Mouse (Mus musculus) MEL-GATA-1-ER (cell line): Measurements from ENCODE around the gene Maml2.
A peak's percentile ranks its signal among the peaks of the same experiment; 100 is the strongest.

Experiments used
- DNase-seq: peaks from one replicate; pipeline ENCODE4 v3.0.0-alpha.2; 2012; ENCODE audit warnings: low read depth; ENCODE audit errors: extremely low read depth

Gene Maml2

DNA sequence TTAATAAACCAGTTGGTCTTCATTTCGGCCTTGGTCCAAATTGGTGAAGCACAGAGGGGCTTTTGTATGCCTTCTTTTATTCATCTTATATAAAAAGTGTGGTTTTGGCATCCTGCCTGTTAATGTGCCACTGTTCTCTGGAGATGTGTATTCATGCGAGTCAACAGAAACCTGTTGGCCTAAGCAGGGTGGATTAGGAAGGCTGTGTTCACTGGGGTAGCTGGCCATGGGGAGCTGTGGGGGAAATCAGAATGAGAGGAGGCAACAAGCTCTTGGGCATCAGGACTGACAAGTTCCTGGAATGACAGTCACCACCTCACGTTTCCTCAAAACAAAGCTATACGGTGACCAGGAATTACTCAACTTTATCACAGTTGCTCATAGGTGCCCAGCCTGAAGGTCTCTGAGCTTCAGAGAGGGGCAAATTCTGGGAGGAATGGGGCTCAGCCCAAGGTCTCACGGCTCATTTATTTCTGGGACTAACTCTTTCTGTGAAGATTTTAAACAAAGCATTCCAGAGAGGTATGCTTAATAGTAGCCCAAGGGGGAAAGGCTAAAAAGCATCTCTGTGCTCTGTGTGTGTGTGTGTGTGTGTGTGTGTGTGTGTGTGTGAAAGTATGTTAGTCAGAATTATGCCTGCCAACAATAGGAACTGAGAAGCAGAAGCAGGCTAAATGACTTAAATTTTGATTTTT lies 228.0 kb downstream of the Maml2 start:
- DNase-seq = no peak

- no peak for DNase-seq
Measured at GRCm38 (mm10) chr9:13530575-13530974, 232.8 kb downstream of the Maml2 start.

DNA sequence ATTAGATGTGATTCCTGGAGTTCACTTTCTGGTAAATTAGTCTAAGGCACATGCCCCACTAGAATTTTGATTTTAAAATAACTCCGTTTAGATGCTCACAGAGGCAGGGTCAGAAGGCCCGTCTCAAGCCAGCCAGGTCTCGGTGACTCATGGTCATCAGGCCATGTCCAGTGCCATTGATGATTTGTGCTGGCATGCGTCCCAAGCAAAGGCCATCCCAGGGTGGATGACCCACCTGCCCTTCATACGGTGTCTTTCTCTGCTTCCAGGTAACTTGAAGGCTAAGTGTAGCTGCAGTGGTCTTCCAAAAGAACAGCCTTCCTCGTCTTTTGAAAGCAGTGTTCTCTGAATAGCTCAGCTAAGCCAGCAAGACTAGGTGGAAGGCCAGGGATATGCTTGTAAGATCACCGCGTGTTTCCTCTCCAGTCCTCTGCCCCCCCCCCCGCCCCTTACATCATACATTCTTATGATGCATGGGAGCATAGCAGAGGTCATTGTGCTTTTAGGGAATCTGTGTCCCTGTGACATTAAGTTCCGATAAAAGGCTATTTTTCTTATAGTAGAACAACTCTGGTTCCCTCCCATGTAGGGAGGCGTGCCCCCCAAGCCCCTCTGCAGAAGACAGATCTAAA lies 235.4 kb downstream of the Maml2 start:
- DNase-seq = no peak

DNA sequence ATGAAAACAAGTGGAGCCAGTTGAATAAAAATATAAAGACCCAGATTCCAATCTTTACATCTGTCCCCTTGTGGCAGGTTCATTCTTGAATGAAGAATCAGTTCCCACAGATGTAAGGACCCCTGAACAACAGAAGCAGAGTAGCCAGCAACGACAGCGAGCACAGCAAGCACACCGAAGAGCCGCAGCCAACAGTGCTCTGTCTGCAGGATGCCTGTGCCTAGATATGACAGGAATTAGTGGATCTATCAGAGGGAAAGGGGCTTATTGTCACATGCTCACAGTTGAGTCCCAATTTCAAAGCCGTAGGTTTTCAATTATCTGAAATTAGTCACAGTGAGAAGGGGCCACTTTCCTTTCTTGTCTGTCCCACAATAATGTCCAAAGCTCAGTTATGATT lies 238.0 kb downstream of the Maml2 start:
- no peak for DNase-seq

DNA sequence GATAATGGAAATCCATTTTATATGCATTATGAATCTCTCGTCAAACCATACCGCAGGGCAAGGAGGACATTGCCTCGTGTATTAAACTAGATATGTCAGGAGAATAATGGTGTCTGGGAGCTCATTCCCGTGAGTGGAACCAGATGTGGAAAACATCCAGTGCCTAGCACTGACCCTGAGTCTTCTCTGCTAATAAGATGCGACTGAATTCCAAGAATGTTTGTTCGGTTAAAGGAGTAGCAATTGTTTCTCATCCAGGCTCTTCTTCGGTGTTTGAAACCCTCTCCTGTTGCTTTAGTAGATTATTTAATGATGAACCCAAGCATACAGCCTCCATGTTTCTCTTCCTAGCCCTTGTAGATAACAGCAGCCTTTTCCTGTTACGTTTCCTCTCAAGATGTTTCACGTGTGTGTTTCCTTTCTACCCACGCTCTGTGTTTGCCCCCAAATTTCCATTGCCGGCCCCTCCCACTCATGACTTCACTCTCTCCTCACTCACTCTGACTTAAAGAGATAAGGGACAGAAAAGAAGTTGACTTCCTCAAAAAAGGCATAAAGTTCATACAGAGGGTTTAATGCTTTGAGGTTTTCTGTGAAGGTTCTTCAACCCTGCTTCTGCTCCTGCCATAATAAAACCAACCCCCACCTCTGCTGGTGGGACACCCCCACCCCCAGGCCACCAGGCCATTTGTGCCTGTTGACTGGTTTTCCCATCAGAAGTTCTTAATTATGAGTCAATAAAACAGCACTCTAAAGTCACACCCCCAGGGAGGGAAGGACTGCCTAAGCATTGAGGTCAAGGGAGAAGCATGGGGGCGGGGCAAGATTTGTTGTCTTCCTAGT lies 238.9 kb downstream of the Maml2 start:
- DNase-seq = peak; percentile 97

DNA sequence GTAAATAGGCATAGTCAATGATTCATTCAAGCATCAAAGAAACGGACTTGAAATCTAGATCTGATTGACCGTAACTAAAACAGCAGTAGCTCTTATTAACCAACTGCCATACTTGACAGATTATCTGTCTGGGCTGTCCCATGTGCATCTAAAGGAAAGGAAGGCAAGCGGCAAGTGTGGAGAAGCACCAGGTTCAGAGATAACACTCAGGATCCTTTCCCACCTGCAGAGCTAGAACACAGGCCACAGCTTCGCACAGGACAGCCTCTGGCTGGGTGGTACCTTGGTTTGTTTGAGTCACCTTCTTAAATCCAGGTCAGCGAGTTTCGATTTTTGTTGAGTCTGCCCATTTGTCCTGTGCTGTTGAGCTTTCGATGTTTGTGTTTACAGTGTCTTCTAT lies 240.4 kb downstream of the Maml2 start:
- no peak for DNase-seq

- DNase-seq = no peak
Measured at GRCm38 (mm10) chr9:13539535-13539934, 241.8 kb downstream of the Maml2 start.

- DNase-seq = peak; percentile 28
Measured at GRCm38 (mm10) chr9:13540227-13540626, 242.5 kb downstream of the Maml2 start.

DNA sequence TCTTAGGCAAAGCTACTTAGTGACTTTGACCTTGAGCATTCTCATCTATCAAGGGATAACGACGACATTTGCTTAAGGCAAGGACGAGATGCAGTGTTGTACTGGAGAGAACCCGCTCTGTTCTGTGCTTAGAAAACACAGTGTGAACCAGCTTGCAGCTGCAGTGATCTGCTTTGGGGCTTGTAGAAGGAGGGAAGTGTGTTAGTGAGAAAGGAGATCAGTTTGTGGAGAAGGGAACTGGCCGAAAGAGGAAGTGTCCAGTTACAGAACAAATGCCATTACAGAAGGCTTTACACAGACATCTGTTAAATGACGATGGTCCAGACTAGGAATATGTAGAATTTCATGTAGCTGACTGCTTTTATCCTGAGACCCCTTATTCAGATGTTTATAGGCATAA lies 243.0 kb downstream of the Maml2 start:
- DNase-seq = peak; percentile 71

DNA sequence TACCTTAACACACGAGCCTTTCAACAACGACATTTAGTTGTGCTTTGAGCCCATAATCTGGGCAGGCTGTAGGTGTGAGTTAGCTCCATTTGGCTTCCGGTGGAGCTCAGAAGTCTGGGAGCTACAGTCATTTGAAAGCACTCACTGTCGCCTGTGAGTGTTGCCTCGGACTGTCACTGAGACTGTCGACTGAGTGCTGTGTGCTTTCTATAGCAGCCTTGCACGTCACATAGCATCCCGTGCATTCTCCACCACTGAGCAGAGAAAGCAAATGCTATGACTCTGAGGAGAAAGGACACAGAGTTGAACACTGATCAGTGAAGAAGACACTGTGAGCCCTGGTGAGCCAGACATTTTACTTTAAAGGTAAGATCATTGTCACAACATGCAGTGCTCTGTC lies 245.4 kb downstream of the Maml2 start:
- DNase-seq = no peak

GRCm38 (mm10) chr9:13544133-13544532 lies 246.4 kb downstream of the Maml2 start:
- no peak for DNase-seq

- no peak for DNase-seq
Measured at GRCm38 (mm10) chr9:13545726-13546125, 248.0 kb downstream of the Maml2 start.

DNA sequence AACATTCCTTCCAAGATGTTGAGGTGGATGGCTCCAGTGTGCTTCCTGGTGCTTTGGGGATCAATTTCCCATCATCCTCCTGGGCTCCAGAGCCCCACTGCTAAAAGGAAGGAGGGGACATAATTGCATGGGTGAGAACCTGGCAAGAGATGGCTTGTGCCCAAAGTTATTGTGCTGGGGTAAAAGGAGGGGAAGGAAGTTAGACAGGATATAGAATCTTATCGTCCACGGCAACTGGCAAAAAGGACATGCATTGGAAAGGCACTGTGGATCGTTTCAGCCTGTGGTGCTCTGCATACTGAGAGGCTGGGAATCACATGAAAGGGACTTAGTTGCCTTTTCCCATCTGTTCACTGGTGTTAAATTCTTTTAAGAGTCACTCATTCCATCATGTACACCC lies 252.2 kb downstream of the Maml2 start:
- no peak for DNase-seq

- no peak for DNase-seq
Measured at GRCm38 (mm10) chr9:13552380-13553052, 254.8 kb downstream of the Maml2 start.

- DNase-seq = no peak
Measured at GRCm38 (mm10) chr9:13554773-13555172, 257.0 kb downstream of the Maml2 start.

DNA sequence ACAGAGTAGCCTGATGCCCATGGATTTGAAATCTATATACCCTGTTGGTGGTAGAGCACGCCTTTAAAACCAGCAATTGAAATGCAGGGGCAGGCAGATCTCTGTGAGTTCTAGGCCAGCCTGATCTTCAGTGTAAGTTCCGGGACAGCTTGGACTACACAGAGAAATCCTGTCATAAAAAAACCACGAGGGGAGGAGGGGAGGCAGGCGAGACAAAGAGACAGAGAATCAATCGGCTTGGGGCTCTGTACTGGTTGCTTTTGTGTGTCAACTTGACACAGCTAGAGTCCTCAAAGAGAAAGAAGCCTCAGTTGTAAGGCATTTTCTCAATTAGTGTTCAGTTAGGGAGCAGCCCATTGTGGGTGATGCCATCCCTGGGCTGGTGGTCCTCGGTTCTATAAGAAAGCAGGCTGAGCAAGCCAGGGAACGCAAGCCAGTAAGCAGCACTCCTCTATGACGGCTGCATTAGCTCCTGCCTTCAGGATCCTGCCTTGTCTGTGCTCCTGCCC lies 258.3 kb downstream of the Maml2 start:
- no peak for DNase-seq

- DNase-seq = no peak
Measured at GRCm38 (mm10) chr9:13556696-13557095, 258.9 kb downstream of the Maml2 start.

DNA sequence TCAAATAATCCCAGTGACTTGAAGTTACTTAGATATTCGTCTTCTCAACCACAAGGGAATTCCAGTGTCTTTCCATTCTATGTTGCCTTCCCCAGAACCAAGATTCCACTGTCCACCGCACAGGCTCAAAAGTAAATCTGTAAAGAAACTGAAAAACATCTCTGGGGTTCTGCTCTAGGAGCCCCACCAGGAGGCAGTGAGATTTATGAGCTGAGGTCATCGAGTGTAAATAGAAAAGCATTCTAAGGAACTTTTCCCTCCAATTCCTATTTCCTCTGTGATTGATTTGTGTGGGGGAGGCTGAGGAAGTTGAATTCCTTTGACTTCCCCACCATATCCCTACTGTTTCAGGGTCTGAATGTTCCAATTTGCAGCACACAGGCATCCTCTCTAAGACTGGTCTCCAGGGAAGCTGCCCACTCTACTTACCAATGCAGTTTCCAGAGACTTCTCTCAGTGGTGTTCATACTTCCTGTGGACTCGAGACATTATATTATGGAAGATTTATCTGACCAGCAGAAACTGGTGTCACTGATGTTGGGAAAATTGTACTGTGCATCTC lies 261.1 kb downstream of the Maml2 start:
- no peak for DNase-seq

GRCm38 (mm10) chr9:13560651-13561050 lies 262.9 kb downstream of the Maml2 start:
- no peak for DNase-seq

DNA sequence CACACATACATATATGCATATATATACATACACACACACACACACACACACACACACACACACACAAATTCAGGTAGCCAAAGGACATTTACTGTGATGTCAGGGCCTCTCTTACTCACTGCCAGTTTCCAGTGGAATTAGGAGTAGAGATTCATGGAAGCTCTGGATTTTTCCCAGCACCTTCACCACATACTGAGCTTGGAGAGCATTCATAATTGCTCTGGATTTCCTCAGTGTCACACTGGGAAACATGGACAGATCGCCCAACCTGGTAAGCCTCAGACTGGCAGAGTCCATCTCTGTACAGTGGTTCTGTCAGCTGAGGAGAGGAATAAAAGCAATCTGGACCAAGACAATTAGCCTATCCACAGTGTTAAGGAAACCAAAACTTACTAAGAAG lies 263.6 kb downstream of the Maml2 start:
- no peak for DNase-seq
